Mouse (Mus musculus) lung, embryonic 14.5 days (tissue): Measurements from ENCODE around the gene Rnase4. TPM values are rescaled to one million over a fixed set of nuclear protein-coding genes. Genes with fewer than 3 reads are reported as not detected.
"Not testable (repeated sequence)": the region's sequence is repeated elsewhere in the genome, so short reads cannot be mapped to it uniquely, and the experiment has no call there.

Experiments used
- ATAC-seq: fragments of 200-750 bp; cut with Nextera tagmentation; 2 replicates; pipeline ENCODE4 v1.8.0; 2017; ENCODE audit warnings: mild to moderate bottlenecking, moderate TSS enrichment, moderate library complexity; ENCODE audit not compliant: insufficient read depth
- DNase-seq: peaks from one replicate; pipeline ENCODE4 v3.0.0-alpha.2; 2015
- H3K27ac ChIP-seq: fragments of 300-500 bp; sonication (generic); 2 replicates; pipeline ENCODE4 v1.5.1; 2014; ENCODE audit warnings: low read depth, mild to moderate bottlenecking, moderate library complexity
- H3K27me3 ChIP-seq: fragments of 300-500 bp; sonication (generic); 2 replicates; pipeline ENCODE4 v1.6.1; 2014; ENCODE audit warnings: low read length, control low read depth; ENCODE audit not compliant: insufficient read depth
- H3K36me3 ChIP-seq: fragments of 300-500 bp; sonication (generic); 2 replicates; pipeline ENCODE4 v1.6.1; 2014; ENCODE audit warnings: control low read depth; ENCODE audit not compliant: insufficient read depth
- H3K4me1 ChIP-seq: fragments of 300-500 bp; sonication (generic); 2 replicates; pipeline ENCODE4 v1.6.1; 2014; ENCODE audit warnings: antibody characterized with exemption, control low read depth; ENCODE audit not compliant: insufficient read depth
- H3K4me2 ChIP-seq: fragments of 300-500 bp; sonication (generic); 2 replicates; pipeline ENCODE4 v1.6.1; 2014; ENCODE audit warnings: mild to moderate bottlenecking
- H3K4me3 ChIP-seq: fragments of 300-500 bp; sonication (generic); 2 replicates; pipeline ENCODE4 v1.5.1; 2014; ENCODE audit warnings: low read depth, low read length
- H3K9ac ChIP-seq: fragments of 300-500 bp; sonication (generic); 2 replicates; pipeline ENCODE4 v1.6.1; 2014
- H3K9me3 ChIP-seq: fragments of 300-500 bp; sonication (generic); 2 replicates; pipeline ENCODE4 v1.6.1; 2016; ENCODE audit warnings: low read depth, low read length, control low read depth
- CTCF ChIP-seq: IDR thresholded peaks from 2 replicates; pipeline ENCODE4 v1.5.1; 2016; ENCODE audit warnings: antibody characterized with exemption, low read depth
- WGBS: fragments of 180-500 bp; shearing (Covaris S2); extraction: QIAGEN DNeasy Blood & Tissue Kit; methylation state at CpG from one replicate; pipeline ENCODE4 v1.1.7; 2014; 5-methylcytosine and 5-hydroxymethylcytosine counted together
- polyA plus RNA-seq: library from polyadenylated mRNA; unstranded; fragments of >200 nt; fragmentation: Nextera tagmentation; extraction: Ambion mirVana; gene quantifications from 2 replicates; pipeline ENCODE4 v1.2.1, GENCODE M21; 2014

The Rnase4 gene
- polyA plus RNA-seq, 1 experiment from 2014 or later, result 27.6 TPM

DNA sequence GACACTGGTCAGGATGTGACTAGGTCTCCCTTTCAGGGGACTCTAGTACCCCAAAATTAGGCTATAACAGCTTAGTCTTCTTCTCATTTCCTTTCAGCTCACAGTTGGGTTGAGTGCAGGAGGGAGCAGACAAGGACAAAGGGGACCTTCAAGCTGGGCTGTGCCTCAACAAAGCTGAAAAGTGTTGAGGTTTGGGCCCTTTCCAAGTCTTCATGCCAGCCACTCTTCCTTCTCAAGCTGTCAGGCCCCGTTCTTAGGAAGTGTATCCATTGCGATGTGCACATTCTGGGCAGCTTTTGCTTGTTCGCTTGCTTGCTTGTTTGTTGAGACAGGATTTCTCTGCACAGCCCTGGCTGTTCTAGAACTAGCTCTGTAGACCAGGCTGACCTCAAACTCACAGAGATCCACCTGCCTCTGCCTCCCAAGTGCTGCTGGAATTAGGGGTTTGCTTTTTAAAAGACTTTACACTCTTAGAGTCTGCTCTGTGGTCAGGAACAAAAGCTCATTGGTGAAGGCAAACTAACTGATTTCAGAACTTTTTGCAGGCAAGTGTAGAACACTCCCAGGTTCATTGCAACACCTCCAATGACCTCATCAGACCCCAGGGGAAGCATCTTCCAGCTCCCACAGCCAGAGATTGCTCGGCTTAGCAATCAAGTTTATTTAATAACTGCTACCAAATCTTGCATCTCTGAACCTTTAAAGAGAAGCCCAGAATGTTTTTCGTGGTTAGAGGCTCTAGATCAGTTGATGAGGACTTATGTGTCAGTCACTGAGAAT, 3.4 kb downstream of the Rnase4 start:
- Histone ChIP-seq H3K9me3 (no peaks in the 10 kb centered on the region), H3K9ac (no peak overlapping the region), H3K4me2 (no peak overlapping the region), H3K4me3 (no peak overlapping the region), H3K4me1 (peaks cover 12% of the 10 kb centered on the region; the same call in 1 of the 2 replicates), H3K27ac (no peak overlapping the region), H3K27me3 (no peaks in the 10 kb centered on the region), H3K36me3 (no peaks in the 10 kb centered on the region)
- DNase-seq, result no peak
- ATAC-seq, result no peak
- TF ChIP-seq CTCF, result no peak
- 75% methylated on average over 5 of the region's 5 CpGs for WGBS

DNA sequence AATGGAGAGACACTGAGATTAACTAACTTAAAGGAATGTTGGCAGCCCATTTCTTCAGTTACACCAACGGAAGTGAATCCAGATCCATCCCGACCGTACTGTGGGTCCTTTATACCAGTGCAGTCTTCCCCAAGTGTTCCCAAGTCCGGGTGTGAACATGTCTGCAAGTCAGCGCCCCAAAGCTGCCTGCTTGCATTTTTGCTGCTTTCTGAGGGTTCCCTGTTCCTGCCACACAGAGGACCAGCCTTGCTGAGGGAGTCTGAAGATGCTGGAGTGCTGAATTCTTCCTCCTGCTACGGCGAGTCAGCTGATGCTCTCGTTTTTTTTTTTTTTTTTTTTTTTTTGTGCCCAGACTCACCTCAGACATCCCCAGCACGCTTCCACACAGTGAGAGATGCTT, 4.0 kb downstream of the Rnase4 start:
- no peak overlapping the region for H3K4me3 ChIP-seq
- H3K9ac ChIP-seq, result no peak overlapping the region
- ATAC-seq (no peak), DNase-seq (no peak)
- no peak overlapping the region for H3K27ac ChIP-seq
- H3K27me3 ChIP-seq, result no peaks in the 10 kb centered on the region
- no peak overlapping the region for H3K4me2 ChIP-seq
- H3K4me1 ChIP-seq, result peaks cover 12% of the 10 kb centered on the region; the same call in 1 of the 2 replicates
- TF ChIP-seq CTCF, result no peak
- H3K36me3 ChIP-seq, result no peaks in the 10 kb centered on the region
- no peaks in the 10 kb centered on the region for H3K9me3 ChIP-seq
- 63% methylated on average over 9 of the region's 9 CpGs for WGBS

DNA sequence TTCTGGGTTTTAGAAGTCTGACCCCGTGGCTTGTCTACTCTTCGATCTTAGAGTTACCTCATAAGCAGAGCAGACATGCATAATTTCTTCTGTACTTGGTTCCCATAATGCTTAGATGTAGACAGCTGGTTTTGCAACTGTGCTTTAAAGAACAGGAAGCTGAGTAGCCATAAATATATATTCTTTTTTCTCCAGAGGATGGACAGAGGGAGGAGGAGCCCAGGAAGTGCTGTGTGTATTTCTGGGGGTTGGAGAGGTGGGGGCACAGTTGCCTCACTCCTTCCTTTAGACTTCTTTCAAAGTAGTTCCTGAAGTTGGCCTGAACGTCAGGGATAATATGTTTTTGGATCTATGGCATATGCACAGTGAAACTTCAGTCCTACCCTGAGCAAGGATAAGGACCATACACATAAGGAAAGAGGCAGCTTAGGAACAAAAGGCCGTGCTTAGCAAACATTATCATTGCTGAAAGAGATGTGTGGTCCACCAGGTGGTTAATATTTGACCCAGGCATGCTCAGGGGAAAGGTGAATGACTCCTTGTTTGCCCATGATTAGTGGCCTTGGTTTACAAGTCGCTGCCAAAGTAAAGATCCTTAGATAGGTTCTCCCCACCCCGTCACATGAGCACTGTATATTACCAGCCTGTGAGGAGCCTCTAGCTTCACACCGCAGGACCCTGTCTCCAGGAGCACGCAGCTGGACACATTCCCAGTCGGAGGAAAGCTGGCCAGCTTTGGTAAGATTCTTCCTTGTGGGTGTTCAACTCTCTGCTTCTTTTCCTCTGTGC, 5.1 kb downstream of the Rnase4 start:
- DNase-seq, result peak; percentile 55
- Histone ChIP-seq H3K27me3 (no peaks in the 10 kb centered on the region), H3K4me3 (no peak overlapping the region), H3K27ac (peak overlapping the region; percentile 8; the same call in 1 of the 2 replicates), H3K9me3 (no peaks in the 10 kb centered on the region), H3K36me3 (no peaks in the 10 kb centered on the region), H3K9ac (no peak overlapping the region), H3K4me2 (peak overlapping the region; percentile 10; the same call in 1 of the 2 replicates), H3K4me1 (peaks cover 12% of the 10 kb centered on the region; the same call in 1 of the 2 replicates)
- WGBS, result 30% methylated on average over 9 of the region's 9 CpGs
- TF ChIP-seq CTCF, result no peak
- ATAC-seq, result no peak

DNA sequence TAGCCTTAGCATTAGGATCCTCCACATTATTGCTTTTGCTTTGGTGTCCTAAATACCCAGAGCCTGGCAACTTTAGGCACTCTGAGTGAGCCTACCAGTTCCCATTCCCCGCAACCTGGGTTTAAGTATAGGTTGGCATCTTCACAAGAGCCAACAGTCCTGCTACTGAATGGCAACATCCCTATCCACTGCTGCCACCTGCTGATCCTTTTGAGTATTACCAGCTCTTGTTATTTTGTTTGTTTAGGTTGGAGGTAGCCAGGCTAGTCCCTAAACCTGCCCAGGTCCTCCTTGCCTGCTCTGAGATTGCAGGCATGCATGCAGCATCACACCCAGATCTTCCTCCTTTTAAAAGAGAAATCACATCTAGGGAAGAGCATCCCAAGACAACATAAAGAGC, 7.4 kb downstream of the Rnase4 start:
- not testable (repeated sequence) for H3K4me1 ChIP-seq, H3K9ac ChIP-seq, H3K9me3 ChIP-seq, H3K27me3 ChIP-seq, H3K36me3 ChIP-seq, H3K4me2 ChIP-seq, H3K27ac ChIP-seq, H3K4me3 ChIP-seq
- WGBS, result 28% methylated on average over 1 of the region's 1 CpGs
- ATAC-seq (peak; percentile 18; the same call in 1 of the 2 replicates), DNase-seq (peak; percentile 8)
- TF ChIP-seq CTCF, result peak; percentile 72

DNA sequence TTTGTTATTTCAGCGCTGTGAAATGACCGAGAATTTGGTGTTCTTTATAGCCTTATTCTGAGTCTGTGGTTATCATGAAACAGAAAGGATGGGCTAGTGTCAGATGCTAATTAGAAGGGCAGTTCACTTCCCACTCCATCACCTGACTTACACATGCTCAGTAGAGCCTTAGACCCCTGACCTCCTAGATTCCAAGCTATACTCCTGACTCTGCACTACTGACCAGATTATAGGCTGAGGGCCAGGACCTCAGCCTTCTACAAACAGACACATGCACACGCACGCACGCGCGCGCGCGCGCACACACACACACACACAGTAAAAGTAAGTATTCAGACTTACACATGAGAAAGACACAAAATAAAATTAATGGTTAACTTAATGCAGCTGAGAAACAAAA, 8.0 kb downstream of the Rnase4 start:
- Histone ChIP-seq H3K4me2 (no peak overlapping the region), H3K9me3 (no peaks in the 10 kb centered on the region), H3K4me3 (no peak overlapping the region), H3K9ac (no peak overlapping the region), H3K4me1 (peaks cover 4% of the 10 kb centered on the region; the same call in 1 of the 2 replicates), H3K27me3 (no peaks in the 10 kb centered on the region), H3K36me3 (no peaks in the 10 kb centered on the region), H3K27ac (no peak overlapping the region)
- no peak for TF ChIP-seq CTCF
- ATAC-seq (no peak), DNase-seq (no peak)
- WGBS, result 88% methylated on average over 11 of the region's 11 CpGs

DNA sequence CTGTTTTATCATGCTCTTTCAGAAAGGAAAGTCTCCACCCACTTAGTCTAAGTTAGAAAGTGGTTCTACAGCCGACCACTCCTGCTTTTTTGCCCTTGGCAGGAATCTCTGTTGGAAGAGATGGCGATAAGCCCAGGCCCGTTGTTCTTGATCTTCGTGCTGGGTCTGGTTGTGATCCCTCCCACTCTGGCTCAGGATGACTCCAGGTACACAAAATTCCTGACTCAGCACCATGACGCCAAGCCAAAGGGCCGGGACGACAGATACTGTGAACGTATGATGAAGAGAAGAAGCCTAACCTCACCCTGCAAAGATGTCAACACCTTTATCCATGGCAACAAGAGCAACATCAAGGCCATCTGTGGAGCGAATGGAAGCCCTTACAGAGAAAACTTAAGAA, 10.4 kb downstream of the Rnase4 start:
- WGBS, result 65% methylated on average over 9 of the region's 9 CpGs
- no peak overlapping the region for H3K4me3 ChIP-seq
- H3K4me2 ChIP-seq, result no peak overlapping the region
- no peak for TF ChIP-seq CTCF
- no peak overlapping the region for H3K9ac ChIP-seq
- H3K27me3 ChIP-seq, result no peaks in the 10 kb centered on the region
- H3K4me1 ChIP-seq, result no peaks in the 10 kb centered on the region
- H3K9me3 ChIP-seq, result no peaks in the 10 kb centered on the region
- DNase-seq (no peak), ATAC-seq (no peak)
- H3K27ac ChIP-seq, result no peak overlapping the region
- no peaks in the 10 kb centered on the region for H3K36me3 ChIP-seq

DNA sequence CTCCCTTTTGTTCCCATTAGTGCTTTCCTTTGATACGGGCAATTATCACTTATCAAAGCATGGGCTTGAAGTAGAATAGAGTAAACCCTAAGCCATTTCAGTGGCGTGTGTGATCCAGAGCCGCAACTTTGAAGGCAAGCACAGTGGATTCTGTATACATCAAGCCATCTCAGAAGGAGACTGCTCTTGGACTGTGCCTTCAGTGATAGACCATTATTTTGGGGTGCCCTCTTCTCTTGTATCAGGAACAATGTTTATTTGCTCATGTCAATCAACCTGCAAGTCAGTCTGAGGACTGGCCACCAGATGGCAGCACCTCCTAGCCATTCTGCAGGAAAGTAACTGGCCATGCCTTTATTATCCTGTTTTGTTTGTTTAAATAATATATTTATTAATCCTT, 12.3 kb downstream of the Rnase4 start:
- H3K27me3 ChIP-seq, result no peaks in the 10 kb centered on the region
- H3K36me3 ChIP-seq, result no peaks in the 10 kb centered on the region
- DNase-seq, result peak; percentile 82
- no peak overlapping the region for H3K9ac ChIP-seq
- no peak overlapping the region for H3K4me2 ChIP-seq
- H3K4me1 ChIP-seq, result no peaks in the 10 kb centered on the region
- TF ChIP-seq CTCF, result peak; percentile 87
- H3K9me3 ChIP-seq, result no peaks in the 10 kb centered on the region
- no peak overlapping the region for H3K4me3 ChIP-seq
- no peak for ATAC-seq
- H3K27ac ChIP-seq, result no peak overlapping the region
- WGBS, result 44% methylated on average over 3 of the region's 3 CpGs
